Mouse (Mus musculus): ENCODE results near the gene Hcn2.

- TF ChIP-seq POLR2A (IDR thresholded peaks at IDR 0.05; ENCODE audit: extremely low read depth, insufficient read depth, low read length) (peak; percentile 97), CTCF (IDR thresholded peaks at IDR 0.05; ENCODE audit: low read depth, low read length) (peak; percentile 47)
Observed at GRCm38 (mm10) chr10:79704065-79704969, 12.1 kb upstream of the Hcn2 start, which contains the start of gene Bsg.

Measured in liver, adult 2 months (tissue).